Mouse (Mus musculus) megakaryocyte, adult 5-6 weeks (primary cell): Measurements from ENCODE around the gene Olfr472. TPM values are rescaled to one million over a fixed set of nuclear protein-coding genes. Genes with fewer than 3 reads are reported as not detected.

Source experiments
- ATAC-seq: 2 replicates; pipeline ENCODE4 v1.8.0; 2016; ENCODE audit warnings: mild to moderate bottlenecking, inconsistent platforms; ENCODE audit not compliant: poor library complexity, severe bottlenecking
- total RNA-seq, 2 experiments: library from RNA; stranded (forward) in 1 of 2; stranded (reverse) in 1 of 2; fragments of 153-499, 151-499 nt in 1 of 2; fragments of 221-1000, 200-1000 nt in 1 of 2; gene quantifications; 2 replicates each; pipeline versions ENCODE4 v1.2.3 to v1.2.4; 2015 to 2017

Gene Olfr472
- total RNA-seq (2015) (not detected in 2 replicates), total RNA-seq (2017) (not detected in 2 replicates)

DNA sequence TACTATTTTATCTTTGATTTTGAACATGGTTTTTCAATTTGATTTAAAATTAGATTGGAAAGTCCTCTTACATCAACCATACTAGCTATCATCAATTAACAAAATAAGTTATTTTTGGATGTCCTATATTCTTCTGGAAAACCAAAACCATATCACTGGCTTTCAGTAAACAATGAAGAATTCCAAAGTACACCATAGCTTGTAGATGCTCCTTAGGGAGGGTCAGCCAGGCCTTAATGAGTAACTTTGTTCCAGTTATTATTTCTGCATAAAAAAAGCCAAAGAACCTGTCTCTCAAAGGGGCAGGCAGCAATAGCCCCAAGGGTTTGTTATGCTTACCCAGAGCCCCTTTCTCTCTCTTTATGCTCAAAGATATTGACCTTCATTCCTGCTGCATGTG lies at the start of gene Olfr472:
Gene Olfr472, plus strand, starts transcription at position 301 of the 400 bp plus-strand sequence.
- no peak for ATAC-seq

DNA sequence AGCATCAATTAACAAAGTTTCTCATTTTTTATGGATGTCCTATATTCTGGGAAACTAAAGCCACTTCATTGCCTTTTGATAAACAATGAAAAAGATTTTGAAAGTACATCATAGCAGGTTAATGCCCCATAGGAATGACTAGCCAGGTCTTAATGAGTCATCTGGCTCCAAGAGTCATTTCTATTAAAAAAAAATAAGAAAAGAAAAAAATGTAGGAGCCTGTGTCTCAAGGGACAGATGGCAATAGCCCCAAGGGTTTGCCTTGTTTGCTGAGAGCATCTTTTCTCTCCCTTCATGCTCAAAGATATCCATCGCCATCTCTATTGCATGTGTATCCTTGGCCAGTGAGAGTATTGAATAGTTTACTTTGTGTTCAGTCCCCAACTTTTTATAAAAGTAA lies 32.4 kb downstream of the Olfr472 start, which contains the start of gene Olfr473:
Gene Olfr473, plus strand, starts transcription at position 301 of the 400 bp plus-strand sequence.
- ATAC-seq: no peak

DNA sequence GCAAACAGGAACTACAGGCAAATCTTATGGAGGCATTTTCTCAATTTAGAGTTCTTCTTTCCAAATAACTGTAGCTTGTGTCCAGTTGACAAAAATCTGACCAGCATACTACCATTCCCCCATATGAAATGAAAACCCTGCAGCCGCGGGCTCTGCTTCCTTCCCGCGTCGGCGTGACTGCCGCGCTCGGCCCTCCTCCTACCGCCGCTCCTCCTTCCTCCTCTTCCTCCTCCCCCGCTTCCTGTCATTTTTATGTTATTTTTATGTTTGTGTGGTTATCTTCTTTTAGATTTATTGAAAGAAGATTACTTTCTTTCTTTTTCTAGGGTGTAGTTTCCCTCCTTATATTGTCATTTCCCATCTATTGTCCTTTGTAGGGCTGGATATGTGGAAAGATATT lies 54.8 kb downstream of the Olfr472 start:
- ATAC-seq: peak; percentile 74

DNA sequence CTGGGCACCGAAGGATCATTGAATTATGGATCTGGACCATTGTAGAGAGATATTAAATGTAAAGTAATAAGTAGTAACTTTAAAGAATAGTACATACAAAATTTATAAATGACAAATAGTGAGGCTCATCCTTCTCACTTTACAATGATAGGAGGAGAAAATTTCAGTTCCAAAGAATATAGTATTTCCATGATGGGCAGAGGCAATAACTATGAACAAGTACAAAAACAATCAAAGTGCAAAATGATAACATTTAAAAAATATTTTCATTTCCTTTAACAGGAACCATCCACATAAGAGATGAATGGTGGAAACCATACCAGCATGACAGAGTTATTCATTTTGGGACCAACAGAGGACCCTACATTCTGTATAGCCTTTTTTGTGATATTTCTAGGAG lies 56.6 kb downstream of the Olfr472 start, which contains the start of gene Olfr474:
Gene Olfr474, plus strand, starts transcription at position 301 of the 400 bp plus-strand sequence.
- ATAC-seq: no peak

Other genes starting within 250 kb of the Olfr472 start
- not detected in 2 replicates for gene Cyb5r2, start 139.9 kb upstream of the Olfr472 start, total RNA-seq (2015)
- not detected in 2 replicates for gene Cyb5r2, start 139.9 kb upstream of the Olfr472 start, total RNA-seq (2017)
- not detected in 2 replicates for gene Ovch2, start 96.7 kb upstream of the Olfr472 start, total RNA-seq (2015)
- gene Ovch2, start 96.7 kb upstream of the Olfr472 start, total RNA-seq (2017): not detected in 2 replicates
- gene Olfr467, start 85.6 kb upstream of the Olfr472 start, total RNA-seq (2015): not detected in 2 replicates
- gene Olfr467, start 85.6 kb upstream of the Olfr472 start, total RNA-seq (2017): not detected in 2 replicates
- not detected in 2 replicates for gene Olfr469, start 72.4 kb upstream of the Olfr472 start, total RNA-seq (2015)
- gene Olfr469, start 72.4 kb upstream of the Olfr472 start, total RNA-seq (2017): not detected in 2 replicates
- not detected in 2 replicates for gene Olfr470, start 50.4 kb upstream of the Olfr472 start, total RNA-seq (2015)
- not detected in 2 replicates for gene Olfr470, start 50.4 kb upstream of the Olfr472 start, total RNA-seq (2017)
- gene Olfr473, start 32.5 kb downstream of the Olfr472 start, total RNA-seq (2015): not detected in 2 replicates
- not detected in 2 replicates for gene Olfr473, start 32.5 kb downstream of the Olfr472 start, total RNA-seq (2017)
- gene Olfr474, start 56.7 kb downstream of the Olfr472 start, total RNA-seq (2015): not detected in 2 replicates
- gene Olfr474, start 56.7 kb downstream of the Olfr472 start, total RNA-seq (2017): not detected in 2 replicates
- gene Olfr476, start 66.9 kb downstream of the Olfr472 start, total RNA-seq (2015): not detected in 2 replicates
- not detected in 2 replicates for gene Olfr476, start 66.9 kb downstream of the Olfr472 start, total RNA-seq (2017)
- gene Olfr477, start 88.8 kb downstream of the Olfr472 start, total RNA-seq (2015): not detected in 2 replicates
- gene Olfr477, start 88.8 kb downstream of the Olfr472 start, total RNA-seq (2017): not detected in 2 replicates
- not detected in 2 replicates for gene Olfr478, start 136.1 kb downstream of the Olfr472 start, total RNA-seq (2015)
- not detected in 2 replicates for gene Olfr478, start 136.1 kb downstream of the Olfr472 start, total RNA-seq (2017)
- gene Olfr479, start 152.8 kb downstream of the Olfr472 start, total RNA-seq (2015): not detected in 2 replicates
- gene Olfr479, start 152.8 kb downstream of the Olfr472 start, total RNA-seq (2017): not detected in 2 replicates
- not detected in 2 replicates for gene Olfr480, start 169.4 kb downstream of the Olfr472 start, total RNA-seq (2015)
- gene Olfr480, start 169.4 kb downstream of the Olfr472 start, total RNA-seq (2017): not detected in 2 replicates
- not detected in 2 replicates for gene Olfr481, start 182.0 kb downstream of the Olfr472 start, total RNA-seq (2015)
- gene Olfr481, start 182.0 kb downstream of the Olfr472 start, total RNA-seq (2017): not detected in 2 replicates
- not detected in 2 replicates for gene Olfr482, start 199.7 kb downstream of the Olfr472 start, total RNA-seq (2015)
- gene Olfr482, start 199.7 kb downstream of the Olfr472 start, total RNA-seq (2017): not detected in 2 replicates
- not detected in 2 replicates for gene Olfr483, start 202.9 kb downstream of the Olfr472 start, total RNA-seq (2015)
- gene Olfr483, start 202.9 kb downstream of the Olfr472 start, total RNA-seq (2017): not detected in 2 replicates
- gene Olfr484, start 229.5 kb downstream of the Olfr472 start, total RNA-seq (2015): not detected in 2 replicates
- gene Olfr484, start 229.5 kb downstream of the Olfr472 start, total RNA-seq (2017): not detected in 2 replicates